Mouse (Mus musculus): Measurements from ENCODE around the gene Pde6d. TPM values are rescaled to one million over a fixed set of nuclear protein-coding genes. Genes with fewer than 3 reads are reported as not detected.

Gene Pde6d
- polyA plus RNA-seq, 1 experiment from 2014 or later, result 87.1 TPM

DNA sequence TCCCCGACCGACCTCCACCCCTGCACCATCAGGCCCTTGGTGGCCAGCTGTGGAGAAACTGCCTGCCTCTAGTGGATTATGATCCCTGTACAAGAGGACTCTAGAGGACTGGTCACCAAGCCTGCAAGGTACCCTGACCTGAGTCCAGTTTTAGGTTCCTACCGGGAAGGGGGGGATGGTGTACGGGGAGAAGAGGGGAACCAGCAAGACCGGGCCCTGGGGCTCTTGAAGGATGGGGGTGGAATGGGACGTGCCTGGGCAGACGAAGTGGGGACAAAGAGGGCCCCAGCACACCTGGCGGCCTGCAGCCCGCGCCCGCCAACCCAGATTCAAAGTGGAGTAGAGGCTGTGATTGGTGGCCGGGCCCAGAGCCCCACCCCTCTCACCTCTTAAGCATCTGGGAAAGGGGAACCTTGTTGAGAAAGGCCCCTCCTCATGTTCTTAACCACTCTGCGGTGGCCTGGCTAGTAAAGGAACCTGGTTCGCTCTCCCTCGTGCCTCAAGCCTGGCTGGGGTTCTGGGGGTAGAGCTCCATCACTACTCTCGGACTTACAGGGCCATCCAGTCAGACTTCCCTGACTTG, 79.2 kb downstream of the Pde6d start:
- H3K9me3 ChIP-seq, result no peaks in the 10 kb centered on the region

DNA sequence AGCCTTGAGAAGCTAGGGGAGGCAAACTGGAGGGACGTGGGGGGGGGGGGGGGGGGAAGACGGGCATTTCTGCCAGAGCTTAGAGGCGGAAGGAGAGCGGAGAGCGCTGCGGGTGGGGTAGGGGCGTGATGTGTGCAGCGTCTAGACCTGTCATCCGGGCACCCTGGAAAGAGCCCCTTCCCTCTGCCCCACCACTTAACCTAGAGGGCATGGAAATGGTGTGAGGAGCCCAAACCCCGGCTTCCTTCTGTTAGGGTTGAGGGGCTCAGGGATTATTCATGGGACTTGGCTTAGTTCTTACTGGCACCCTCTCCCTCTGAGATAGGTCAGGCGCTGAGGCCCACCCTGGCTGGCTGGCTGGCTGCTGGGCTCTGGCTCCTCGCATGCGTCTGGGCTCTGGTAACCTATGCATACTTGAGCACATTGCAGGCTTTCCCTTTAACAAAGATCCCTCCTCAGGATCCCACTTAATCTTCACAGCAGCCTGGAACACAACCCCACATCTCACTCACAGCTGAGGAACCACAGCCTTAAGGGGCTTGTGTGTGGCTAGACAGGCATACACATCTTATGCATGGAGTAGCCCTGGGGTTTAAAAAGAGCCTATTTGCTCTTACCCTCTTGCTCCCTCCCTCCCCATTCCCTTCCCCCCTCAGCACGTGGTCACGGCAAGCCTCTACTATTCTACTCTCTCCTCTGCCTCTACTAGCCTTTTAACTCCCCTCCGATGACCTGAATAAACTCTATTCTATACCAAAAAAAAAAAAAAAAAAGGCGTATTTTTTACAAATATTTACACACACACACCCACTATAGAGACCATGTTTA, 80.0 kb downstream of the Pde6d start:
- H3K27ac ChIP-seq, result peak overlapping the region; percentile 94
- H3K4me1 ChIP-seq (replicated peaks), result peaks cover 90% of the 10 kb centered on the region
- no peaks in the 10 kb centered on the region for H3K36me3 ChIP-seq
- H3K27me3 ChIP-seq (ENCODE audit: insufficient read depth, poor library complexity, severe bottlenecking), result no peaks in the 10 kb centered on the region
- 12% methylated on average over 17 of the region's 17 CpGs for WGBS
- H3K9me3 ChIP-seq, result no peaks in the 10 kb centered on the region
- H3K4me3 ChIP-seq, result peak overlapping the region; percentile 51
- peak; percentile 49 for DNase-seq (ENCODE audit: low spot score)

More for the DNA sequence above, 79.2 kb downstream of the Pde6d start:
- H3K4me3 ChIP-seq, result peak overlapping the region; percentile 51
- H3K36me3 ChIP-seq, result no peaks in the 10 kb centered on the region
- peak; percentile 77 for DNase-seq (ENCODE audit: low spot score)
- H3K4me1 ChIP-seq (replicated peaks), result peaks cover 88% of the 10 kb centered on the region
- no peaks in the 10 kb centered on the region for H3K27me3 ChIP-seq (ENCODE audit: insufficient read depth, poor library complexity, severe bottlenecking)
- 6% methylated on average over 16 of the region's 16 CpGs for WGBS
- peak overlapping the region; percentile 94 for H3K27ac ChIP-seq

DNA sequence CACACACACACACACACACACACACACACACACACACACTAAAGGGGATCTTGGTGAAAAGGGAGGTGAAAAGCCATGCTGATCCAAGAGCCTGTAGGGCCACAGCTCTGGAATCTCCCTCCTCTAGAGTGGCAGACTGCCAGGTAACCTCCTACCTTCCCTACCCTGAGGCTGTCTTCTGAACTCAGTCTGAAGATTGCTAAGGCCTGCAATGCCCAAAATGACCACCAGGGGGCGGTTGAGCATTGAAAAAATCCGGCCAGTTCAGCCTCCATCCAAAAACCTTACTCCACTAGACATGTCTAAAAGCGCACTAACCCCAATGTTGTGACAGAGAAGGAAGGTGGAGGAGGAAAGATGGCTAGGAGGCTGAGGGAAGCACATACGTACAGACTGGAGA, 80.9 kb downstream of the Pde6d start:
- no peaks in the 10 kb centered on the region for H3K27me3 ChIP-seq (ENCODE audit: insufficient read depth, poor library complexity, severe bottlenecking)
- DNase-seq (ENCODE audit: low spot score), result peak; percentile 93
- no peaks in the 10 kb centered on the region for H3K36me3 ChIP-seq
- WGBS, result under 1% methylated on average over 4 of the region's 4 CpGs
- H3K9me3 ChIP-seq, result no peaks in the 10 kb centered on the region
- H3K4me3 ChIP-seq, result peak overlapping the region; percentile 32; the same call in 1 of the 2 replicates
- H3K27ac ChIP-seq, result peak overlapping the region; percentile 94
- H3K4me1 ChIP-seq (replicated peaks), result peaks cover 89% of the 10 kb centered on the region

DNA sequence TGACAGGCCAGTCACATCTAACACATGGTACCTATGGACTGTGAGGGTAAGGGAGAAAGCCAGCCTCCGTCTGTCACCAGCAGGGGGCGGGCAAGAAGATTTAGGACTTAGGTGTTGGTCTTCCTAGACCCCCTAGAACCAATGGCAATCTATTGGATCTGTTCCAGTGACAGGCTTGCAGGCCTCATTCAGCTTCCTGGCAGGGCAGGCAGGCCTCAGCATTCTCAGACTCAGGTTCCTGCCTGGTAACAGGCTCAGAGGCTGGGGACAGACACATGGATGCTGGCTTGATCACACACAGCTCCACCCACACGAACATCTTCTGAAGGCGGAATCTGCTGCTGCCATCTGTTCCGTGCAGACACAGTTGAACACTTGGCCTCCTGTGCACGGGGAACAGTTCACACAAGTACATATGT, 81.3 kb downstream of the Pde6d start:
- 37% methylated on average over 6 of the region's 6 CpGs for WGBS
- Histone ChIP-seq H3K4me1 (replicated peaks) (peaks cover 85% of the 10 kb centered on the region), H3K27me3 (ENCODE audit: insufficient read depth, poor library complexity, severe bottlenecking) (no peaks in the 10 kb centered on the region), H3K36me3 (no peaks in the 10 kb centered on the region), H3K27ac (peak overlapping the region; percentile 94), H3K9me3 (no peaks in the 10 kb centered on the region), H3K4me3 (0 out of 2 replicates have a peak overlapping the region, but pooled peaks have one; percentile 6)
- peak; percentile 77 for DNase-seq (ENCODE audit: low spot score)

DNA sequence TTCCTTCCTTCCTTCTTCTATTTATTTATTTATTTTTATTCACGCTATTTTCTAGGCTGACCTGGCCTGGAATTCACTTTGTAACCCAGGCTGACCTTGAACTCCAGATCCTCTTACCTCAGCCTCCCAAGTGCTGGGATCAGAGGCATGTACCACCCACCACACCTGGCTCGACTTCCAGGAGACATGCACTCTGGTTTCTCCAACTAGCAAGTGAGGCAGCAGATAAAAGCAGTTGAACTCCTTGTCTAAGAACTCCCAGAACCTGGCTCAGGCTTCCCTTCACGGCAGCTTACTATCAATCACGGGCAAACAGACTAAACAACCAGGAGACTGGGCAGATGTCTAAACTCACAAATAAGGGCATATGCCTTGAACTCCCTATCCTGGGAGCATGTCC, 81.7 kb downstream of the Pde6d start:
- Histone ChIP-seq H3K4me3 (no peak overlapping the region), H3K27ac (peak overlapping the region; percentile 94)
- 79% methylated on average over 4 of the region's 4 CpGs for WGBS

DNA sequence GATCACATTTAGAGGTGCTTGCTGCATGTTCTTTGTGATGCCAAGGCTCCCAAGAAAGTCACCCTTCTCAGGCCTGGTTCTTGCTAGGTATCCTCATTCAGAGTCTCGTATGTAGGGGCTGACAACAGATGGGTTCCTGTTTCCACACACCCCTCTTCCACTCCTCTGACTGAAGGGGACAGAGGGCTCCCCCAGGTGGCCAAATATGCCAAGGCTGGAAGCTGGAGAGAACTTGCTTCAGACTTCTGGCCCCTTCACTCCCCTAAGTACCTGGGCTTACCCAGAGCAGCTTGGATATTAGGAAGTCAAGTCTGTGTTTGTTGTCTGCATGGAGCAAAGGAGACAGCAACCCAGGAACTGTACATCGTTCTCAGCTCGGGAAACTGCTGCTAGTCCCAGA, 82.5 kb downstream of the Pde6d start:
- peaks cover 72% of the 10 kb centered on the region for H3K4me1 ChIP-seq (replicated peaks)
- H3K27ac ChIP-seq, result peak overlapping the region; percentile 80
- H3K36me3 ChIP-seq, result no peaks in the 10 kb centered on the region

More for the DNA sequence above, 81.7 kb downstream of the Pde6d start:
- H3K4me1 ChIP-seq (replicated peaks), result peaks cover 80% of the 10 kb centered on the region
- H3K36me3 ChIP-seq, result no peaks in the 10 kb centered on the region
- H3K9me3 ChIP-seq, result no peaks in the 10 kb centered on the region
- no peak for DNase-seq (ENCODE audit: low spot score)
- H3K27me3 ChIP-seq (ENCODE audit: insufficient read depth, poor library complexity, severe bottlenecking), result no peaks in the 10 kb centered on the region

DNA sequence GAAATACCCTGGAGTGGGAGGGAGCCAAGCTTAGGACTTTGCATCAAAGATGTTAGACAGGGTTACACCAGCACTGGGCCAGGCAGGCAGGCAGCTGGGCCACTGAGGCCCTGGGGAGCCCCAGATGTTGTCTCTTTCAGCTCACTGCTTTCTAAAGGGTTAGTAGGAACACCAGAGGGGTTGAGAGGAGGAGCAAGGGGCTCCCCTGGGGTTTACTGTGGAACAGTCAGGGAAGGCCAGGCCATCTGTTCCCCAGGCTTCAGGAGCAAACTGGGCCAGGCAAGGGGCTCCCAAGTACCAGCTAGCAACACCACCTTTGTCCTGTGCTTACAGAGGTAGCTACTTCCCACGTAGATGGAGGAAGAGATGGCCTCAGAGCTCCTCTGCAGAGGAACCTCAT, 83.8 kb downstream of the Pde6d start:
- DNase-seq (ENCODE audit: low spot score), result peak; percentile 31
- no peaks in the 10 kb centered on the region for H3K27me3 ChIP-seq (ENCODE audit: insufficient read depth, poor library complexity, severe bottlenecking)
- H3K4me3 ChIP-seq, result no peak overlapping the region
- 57% methylated on average over 1 of the region's 1 CpGs for WGBS
- peak overlapping the region; percentile 80 for H3K27ac ChIP-seq
- no peaks in the 10 kb centered on the region for H3K36me3 ChIP-seq
- no peaks in the 10 kb centered on the region for H3K9me3 ChIP-seq
- H3K4me1 ChIP-seq (replicated peaks), result peaks cover 60% of the 10 kb centered on the region

More for the DNA sequence above, 82.5 kb downstream of the Pde6d start:
- Histone ChIP-seq H3K9me3 (no peaks in the 10 kb centered on the region), H3K4me3 (no peak overlapping the region), H3K27me3 (ENCODE audit: insufficient read depth, poor library complexity, severe bottlenecking) (no peaks in the 10 kb centered on the region)
- peak; percentile 59 for DNase-seq (ENCODE audit: low spot score)
- WGBS, result 48% methylated on average over 3 of the region's 3 CpGs

DNA sequence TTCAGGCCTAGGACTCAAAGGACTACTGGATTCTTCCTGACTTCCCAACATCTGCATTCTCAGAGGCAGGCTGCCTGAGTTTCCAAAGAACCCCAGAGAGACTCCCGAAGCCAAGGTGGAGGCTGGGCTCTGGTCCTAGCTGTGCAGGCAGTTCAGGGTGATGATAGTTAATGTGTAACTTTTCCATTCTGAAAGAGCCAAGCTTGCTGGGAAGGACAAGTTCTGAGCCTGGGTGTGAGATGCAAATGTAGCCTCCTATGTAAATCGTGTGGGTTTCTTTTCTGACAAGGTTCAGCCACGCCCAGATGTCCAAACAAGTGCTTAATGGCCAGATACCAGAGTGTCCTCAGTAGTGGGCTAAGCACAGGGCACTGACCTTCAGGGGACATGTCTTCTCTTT, 84.4 kb downstream of the Pde6d start:
- H3K27ac ChIP-seq, result peak overlapping the region; percentile 80
- no peak for DNase-seq (ENCODE audit: low spot score)
- no peaks in the 10 kb centered on the region for H3K27me3 ChIP-seq (ENCODE audit: insufficient read depth, poor library complexity, severe bottlenecking)
- no peak overlapping the region for H3K4me3 ChIP-seq
- 58% methylated on average over 3 of the region's 3 CpGs for WGBS
- no peaks in the 10 kb centered on the region for H3K9me3 ChIP-seq
- H3K4me1 ChIP-seq (replicated peaks), result peaks cover 53% of the 10 kb centered on the region
- H3K36me3 ChIP-seq, result no peaks in the 10 kb centered on the region

DNA sequence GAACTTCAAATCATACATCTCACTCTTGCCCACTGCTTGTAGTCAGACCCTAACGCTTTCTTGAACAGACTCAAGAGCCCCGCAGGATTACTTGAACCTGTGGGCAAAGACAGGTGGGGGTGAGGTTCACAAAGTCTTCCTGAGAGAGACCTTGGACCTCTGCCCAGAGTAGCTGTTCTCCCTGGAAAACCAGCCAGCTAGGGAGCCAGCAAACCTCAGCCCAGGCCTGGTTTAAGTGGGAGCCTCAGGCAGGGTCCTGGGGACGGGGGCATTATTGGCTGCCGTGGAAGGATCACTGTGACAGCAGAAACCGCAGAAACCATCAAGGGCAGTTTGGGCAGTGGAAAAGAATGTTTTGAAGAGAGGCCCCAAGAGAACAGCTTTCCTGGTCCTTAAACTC, 85.1 kb downstream of the Pde6d start:
- 87% methylated on average over 5 of the region's 5 CpGs for WGBS
- Histone ChIP-seq H3K27me3 (ENCODE audit: insufficient read depth, poor library complexity, severe bottlenecking) (no peaks in the 10 kb centered on the region), H3K36me3 (no peaks in the 10 kb centered on the region), H3K4me3 (no peak overlapping the region), H3K27ac (peak overlapping the region; percentile 54), H3K9me3 (no peaks in the 10 kb centered on the region), H3K4me1 (replicated peaks) (peaks cover 51% of the 10 kb centered on the region)
- DNase-seq (ENCODE audit: low spot score), result no peak

DNA sequence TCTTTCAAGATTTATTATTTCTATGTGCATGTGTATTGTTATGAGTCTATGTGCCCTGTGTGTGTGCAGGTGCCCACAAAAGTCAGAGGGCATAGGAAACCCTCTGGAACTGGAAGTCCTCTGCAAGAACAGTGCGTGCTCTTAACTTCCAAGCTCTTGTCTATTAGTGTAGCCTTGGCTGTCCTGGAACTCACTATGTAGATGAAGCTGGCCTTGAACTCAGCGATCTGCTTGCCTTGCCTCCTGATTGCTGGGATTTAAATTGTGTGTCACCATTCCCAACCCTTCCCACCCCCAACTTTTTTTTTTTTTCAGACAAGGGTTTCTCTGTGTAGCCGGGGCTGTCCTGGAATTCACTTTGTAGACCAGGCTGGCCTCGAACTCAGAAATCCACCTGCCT, 86.1 kb downstream of the Pde6d start:
- no peak overlapping the region for H3K4me3 ChIP-seq
- H3K9me3 ChIP-seq, result no peaks in the 10 kb centered on the region
- DNase-seq (ENCODE audit: low spot score), result no peak
- H3K27ac ChIP-seq, result no peak overlapping the region
- peaks cover 51% of the 10 kb centered on the region for H3K4me1 ChIP-seq (replicated peaks)
- H3K36me3 ChIP-seq, result no peaks in the 10 kb centered on the region
- no peaks in the 10 kb centered on the region for H3K27me3 ChIP-seq (ENCODE audit: insufficient read depth, poor library complexity, severe bottlenecking)
- 90% methylated on average over 4 of the region's 4 CpGs for WGBS

DNA sequence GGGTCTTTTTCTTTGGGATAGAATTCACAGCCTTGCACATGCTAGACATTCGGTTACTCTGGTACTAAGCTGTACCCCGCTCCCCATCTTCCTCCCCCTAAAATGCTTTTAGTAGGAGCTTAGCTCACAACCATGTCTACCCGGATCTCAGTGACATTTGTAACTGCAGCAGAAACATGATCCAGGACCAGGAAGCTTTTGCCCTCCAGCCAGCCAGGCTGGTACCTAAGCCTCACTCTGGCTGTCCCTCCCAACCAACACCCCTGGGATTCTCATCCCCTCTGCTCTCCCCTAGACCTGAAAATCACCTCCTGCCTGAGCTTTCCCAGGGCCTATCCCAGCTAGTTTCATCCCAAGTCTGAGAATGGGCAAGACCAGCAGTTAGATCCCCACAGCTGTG, 88.6 kb downstream of the Pde6d start:
- Histone ChIP-seq H3K27me3 (ENCODE audit: insufficient read depth, poor library complexity, severe bottlenecking) (no peaks in the 10 kb centered on the region), H3K4me1 (replicated peaks) (peaks cover 36% of the 10 kb centered on the region), H3K36me3 (no peaks in the 10 kb centered on the region), H3K9me3 (no peaks in the 10 kb centered on the region), H3K27ac (peak overlapping the region; percentile 19; the same call in 1 of the 2 replicates), H3K4me3 (no peak overlapping the region)
- 87% methylated on average over 3 of the region's 3 CpGs for WGBS
- DNase-seq (ENCODE audit: low spot score), result no peak
